Mouse (Mus musculus): ENCODE measurements around the gene Epn2. TPM values are rescaled to one million over a fixed set of nuclear protein-coding genes. Genes with fewer than 3 reads are reported as not detected.

Epn2 gene
- total RNA-seq, 2 experiments from 2014 or later, result 13.9 to 20.4 TPM

DNA sequence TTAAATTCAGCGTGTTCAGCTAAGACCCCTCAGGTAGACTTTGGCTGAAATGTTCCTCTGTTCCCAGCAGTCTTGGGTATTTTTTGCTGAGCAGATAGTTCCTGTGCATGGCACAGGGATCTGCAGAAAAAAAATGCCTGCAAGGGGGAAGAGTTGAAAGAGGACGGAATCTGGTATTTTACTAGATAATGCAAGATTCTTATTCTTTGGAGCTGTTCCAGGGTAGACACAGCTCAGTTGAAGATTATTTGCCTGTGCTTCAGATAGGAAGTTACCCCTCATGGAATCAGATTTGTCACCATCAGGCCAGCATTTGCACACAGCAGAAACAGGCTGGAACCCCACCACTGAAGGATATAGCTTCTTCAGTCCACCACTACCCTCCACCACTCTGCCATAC lies 84.0 kb downstream of the Epn2 start:
- intact Hi-C loops (cut with DNase I), result no loop called here
- no peak for DNase-seq

DNA sequence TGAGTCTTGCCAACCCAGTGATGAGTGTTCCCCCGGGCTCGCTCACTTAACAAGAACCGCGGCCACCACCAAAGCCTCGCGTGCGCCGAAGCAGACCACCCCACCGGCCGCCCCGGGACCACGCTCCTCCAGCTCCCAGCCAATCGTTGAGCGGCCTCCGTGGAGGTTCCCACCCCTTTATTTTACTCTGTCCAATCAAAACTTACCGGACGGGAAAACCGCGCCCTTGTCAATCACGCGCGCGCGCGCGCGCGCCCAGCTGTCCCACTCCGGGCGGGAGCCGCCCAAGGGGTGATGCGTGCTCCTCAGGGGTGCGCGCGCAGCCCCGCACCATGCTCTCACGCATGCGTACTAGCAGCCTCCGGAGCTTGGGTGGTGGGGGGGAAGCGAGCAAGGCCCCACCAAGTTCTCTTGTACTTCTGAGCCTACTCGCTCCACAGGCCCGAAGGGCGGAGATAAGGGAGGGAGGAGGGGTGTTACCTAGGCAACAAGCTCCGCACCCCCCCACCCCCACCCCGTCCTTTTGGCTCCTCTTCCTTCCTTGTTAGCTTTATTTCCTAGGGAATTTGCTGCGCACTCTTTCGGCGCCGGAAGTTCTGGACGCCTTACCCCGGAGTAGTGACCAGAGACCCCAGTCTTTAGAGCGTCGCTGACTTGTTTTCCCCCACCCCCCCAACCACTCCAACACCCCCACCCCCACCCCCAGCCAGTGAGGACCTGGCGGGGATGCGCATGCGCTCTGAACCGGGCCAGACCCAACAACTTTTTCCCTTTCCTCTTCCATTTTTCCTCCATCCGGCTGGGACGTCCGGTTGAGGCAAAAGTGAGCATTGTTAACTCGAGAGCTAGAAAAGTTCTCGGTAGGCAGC lies 85.1 kb downstream of the Epn2 start, which contains the start of gene Mapk7:
Mapk7 (minus strand) TSS at position 278 of the 869 bp plus-strand sequence.
- peak; percentile 95 to 96 for DNase-seq
- intact Hi-C loops (cut with DNase I), result no loop called here

DNA sequence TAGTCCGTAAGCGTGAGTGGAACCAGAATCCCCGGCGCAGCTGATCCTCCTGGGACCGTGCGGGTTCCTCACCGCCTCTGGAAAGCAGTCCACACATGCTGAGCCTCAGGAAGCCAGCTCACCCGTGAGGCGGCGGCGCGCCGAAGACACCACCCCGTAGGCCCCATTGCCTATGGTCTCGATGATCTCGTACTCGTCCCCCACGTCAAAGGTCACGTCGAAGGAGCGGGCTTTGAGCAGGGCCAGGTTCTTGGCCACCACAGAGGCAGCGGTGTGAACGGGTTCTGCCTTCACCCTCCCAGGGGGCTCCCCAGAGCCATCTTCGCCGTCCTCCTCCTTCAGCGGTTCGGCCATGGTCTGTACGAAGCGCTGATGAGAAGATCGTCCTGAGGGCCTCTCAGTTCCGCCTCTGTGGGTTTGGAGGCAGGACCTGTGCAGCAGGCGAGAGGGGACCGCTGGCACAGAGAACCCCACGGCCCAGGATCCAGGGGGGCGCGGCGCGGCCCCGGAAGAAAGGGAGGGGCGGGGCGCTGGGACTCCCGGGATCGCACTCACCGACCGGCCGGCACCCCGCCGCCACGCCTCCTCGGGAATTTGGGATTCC lies 85.9 kb downstream of the Epn2 start:
- intact Hi-C loops (cut with DNase I), result no loop called here

DNA sequence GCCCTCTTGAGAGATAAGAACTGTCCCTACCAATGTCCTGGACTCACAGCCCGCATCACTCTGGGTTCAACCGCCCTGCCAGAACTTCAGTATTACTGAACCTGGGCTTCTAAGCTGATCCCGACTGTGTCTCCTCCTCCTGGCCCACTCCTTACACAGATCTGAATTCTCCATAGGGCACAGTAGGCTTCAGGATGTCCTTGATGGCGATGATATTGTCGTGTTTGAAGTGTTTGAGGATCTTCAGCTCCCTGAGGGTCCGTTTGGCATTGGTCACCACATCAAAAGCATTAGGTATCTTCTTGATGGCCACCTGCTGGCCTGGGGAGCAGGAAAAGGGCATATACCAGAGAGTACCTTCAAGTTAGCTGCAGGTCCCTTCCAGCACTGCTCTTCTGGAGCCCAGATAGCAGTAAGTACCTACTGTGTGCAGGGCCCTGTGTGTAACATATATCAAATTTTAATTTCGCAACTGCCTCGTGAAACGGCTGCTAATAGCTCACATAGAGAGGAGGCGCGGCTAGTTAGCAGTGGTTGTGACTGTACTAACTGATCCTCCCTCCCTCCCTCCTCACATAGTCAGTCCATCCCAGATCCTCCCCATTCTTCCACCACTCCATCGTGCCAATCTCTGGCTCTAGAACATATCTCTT lies 86.6 kb downstream of the Epn2 start:
- DNase-seq, result no peak
- intact Hi-C loops (cut with DNase I), result no loop called here

More for the DNA sequence above, 85.9 kb downstream of the Epn2 start:
- DNase-seq, result no peak

DNA sequence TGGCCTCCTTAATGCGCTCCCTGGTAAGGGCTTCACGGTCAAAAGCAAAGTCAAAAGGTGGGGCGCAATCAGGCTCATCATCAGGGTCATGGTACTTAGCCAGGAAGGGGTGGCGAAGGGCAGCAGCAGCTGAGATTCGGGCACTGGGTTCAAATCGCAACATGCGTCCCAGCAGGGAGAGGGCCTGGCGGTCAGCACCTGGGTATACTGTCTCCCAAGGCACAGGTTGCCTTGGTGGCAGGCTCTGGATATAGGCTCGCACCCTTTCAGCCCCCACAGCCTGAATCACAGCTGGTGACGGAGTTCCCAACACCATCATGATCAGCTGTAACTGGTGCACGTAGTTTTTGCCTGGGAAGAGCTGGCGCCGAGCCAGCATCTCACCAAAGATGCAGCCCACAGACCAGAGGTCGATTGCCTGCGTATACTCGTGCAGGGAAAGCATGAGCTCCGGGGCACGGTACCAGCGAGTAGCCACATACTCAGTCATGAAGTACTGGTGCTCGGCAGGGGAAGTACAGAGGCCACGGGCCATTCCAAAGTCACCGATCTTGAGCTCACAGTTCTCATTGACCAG lies 88.5 kb downstream of the Epn2 start:
- intact Hi-C loops (cut with DNase I), result no loop called here
- no peak for DNase-seq

DNA sequence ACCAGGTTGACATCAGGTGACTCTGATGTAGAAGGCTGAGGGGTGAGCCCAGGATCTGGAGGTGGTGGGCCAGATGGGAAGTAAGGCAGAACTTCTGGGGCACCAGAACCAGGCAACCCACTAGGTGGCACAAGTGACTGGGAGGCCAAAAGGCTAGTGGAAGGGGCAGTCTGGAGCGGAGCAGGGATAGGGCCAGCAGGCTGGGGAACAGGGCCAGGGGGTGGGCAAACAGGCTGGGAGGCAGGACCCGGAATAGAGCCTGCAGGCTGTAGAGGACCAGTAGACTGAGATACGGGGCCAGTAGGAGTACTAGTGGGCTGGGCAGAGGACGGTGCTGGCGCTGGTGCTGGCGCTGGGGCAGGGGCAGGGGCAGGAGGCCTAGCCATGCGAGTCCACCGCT lies 89.6 kb downstream of the Epn2 start:
- DNase-seq, result no peak
- intact Hi-C loops (cut with DNase I), result loop anchor here (5.0 kb wide), 1 partner anchor 53 kb away; no protein-coding TSS in a partner anchor

DNA sequence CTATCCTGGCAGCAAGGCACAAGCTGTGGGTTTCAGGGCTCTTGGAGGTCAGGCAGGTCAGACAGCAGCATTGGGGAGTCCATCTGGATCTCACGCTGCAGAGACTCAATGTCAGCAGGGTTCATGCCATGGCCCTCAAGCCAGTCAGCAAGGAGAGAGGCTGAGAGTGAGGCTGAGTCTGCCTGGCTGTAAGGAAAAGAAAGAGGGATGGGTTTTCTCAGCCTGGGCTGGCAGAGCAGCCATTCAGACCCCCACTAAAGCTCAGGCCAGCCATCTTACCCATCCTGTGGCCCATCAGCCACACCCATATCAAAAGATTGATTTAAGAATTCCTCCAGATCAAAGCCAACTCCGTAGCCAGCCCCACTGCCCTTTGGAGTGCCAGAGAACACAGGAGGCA lies 90.4 kb downstream of the Epn2 start:
- DNase-seq, result no peak
- intact Hi-C loops (cut with DNase I), result loop anchor here (5.0 kb wide), 1 partner anchor 52 kb away; no protein-coding TSS in a partner anchor

DNA sequence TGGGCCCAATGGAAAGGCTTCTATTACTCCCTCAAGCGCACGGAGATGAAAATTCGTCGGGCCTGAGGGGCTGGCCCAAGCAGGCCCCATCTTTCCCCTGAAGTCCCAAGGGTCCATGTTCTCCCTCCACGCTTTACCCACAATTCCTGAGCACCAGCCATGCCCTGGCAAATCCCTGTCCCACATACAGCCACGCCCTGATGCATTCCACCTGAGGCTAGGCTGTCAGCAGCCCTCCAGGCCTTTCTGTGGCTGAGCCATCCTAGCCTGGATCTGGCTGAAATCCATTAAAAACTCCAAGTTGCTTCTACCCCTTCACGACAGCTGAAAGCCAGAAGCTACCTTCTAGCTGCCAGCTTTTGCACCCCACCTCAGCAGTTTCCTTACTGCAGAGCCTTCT lies 91.6 kb downstream of the Epn2 start:
- intact Hi-C loops (cut with DNase I), result loop anchor here (5.0 kb wide), 1 partner anchor 51 kb away; no protein-coding TSS in a partner anchor

DNA sequence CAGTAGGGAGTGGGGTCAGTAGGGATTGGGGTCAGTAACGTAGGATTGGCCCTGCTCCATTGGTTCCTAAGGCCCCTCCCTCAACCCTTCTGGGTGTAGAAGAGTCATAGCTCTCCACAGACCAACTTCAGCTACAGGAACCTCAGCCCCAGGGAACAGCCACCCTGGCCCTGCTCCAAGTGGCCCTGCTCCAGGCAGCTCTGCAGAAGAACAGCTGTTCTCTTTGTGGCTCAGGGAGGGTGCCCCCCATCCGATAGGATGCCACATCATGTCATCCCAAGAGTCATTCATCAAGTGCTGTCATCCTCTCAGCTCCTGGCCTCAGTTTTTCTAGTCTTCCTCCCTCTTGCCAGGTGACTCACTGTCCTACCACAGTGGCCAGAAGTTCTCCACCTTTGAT lies 92.1 kb downstream of the Epn2 start:
- peak in 1 of 2 experiments; percentile 48 for DNase-seq

More for the DNA sequence above, 91.6 kb downstream of the Epn2 start:
- no peak for DNase-seq

DNA sequence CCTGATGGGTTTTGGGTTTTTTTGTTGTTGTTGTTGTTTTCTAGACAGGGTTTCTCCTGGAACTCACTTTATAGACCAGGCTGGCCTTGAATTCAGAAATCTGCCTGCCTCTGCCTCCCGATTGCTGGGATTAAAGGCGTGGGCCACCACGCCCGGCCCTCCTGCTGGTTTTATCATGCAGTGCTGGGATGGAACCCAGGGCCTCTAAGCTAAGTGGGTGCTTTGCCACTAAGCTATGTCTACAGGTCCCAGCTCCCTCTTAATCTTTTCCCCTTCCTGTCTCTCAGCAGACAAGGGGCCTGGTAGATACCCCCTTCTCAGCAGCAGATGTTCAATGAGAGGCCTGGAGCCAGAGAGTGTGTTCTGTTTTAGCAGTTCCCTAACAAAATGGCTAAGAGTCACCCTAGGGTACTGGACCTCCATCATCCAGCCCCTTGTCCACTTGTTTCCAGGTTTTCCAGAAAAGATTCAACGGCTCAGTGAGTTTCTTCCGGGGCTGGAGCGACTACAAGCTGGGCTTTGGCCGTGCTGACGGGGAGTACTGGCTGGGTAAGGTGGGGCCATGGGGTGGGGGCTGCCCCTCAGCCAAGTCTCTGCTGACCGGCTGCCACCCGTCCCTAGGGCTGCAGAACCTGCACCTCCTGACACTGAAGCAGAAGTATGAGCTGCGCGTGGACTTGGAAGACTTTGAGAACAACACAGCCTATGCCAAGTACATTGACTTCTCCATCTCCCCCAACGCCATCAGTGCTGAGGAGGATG lies 92.8 kb downstream of the Epn2 start:
- intact Hi-C loops (cut with DNase I), result loop anchor here (5.0 kb wide), 1 partner anchor 49 kb away; no protein-coding TSS in a partner anchor
- no peak for DNase-seq

More for the DNA sequence above, 92.1 kb downstream of the Epn2 start:
- intact Hi-C loops (cut with DNase I), result loop anchor here (5.0 kb wide), 1 partner anchor 50 kb away; no protein-coding TSS in a partner anchor

DNA sequence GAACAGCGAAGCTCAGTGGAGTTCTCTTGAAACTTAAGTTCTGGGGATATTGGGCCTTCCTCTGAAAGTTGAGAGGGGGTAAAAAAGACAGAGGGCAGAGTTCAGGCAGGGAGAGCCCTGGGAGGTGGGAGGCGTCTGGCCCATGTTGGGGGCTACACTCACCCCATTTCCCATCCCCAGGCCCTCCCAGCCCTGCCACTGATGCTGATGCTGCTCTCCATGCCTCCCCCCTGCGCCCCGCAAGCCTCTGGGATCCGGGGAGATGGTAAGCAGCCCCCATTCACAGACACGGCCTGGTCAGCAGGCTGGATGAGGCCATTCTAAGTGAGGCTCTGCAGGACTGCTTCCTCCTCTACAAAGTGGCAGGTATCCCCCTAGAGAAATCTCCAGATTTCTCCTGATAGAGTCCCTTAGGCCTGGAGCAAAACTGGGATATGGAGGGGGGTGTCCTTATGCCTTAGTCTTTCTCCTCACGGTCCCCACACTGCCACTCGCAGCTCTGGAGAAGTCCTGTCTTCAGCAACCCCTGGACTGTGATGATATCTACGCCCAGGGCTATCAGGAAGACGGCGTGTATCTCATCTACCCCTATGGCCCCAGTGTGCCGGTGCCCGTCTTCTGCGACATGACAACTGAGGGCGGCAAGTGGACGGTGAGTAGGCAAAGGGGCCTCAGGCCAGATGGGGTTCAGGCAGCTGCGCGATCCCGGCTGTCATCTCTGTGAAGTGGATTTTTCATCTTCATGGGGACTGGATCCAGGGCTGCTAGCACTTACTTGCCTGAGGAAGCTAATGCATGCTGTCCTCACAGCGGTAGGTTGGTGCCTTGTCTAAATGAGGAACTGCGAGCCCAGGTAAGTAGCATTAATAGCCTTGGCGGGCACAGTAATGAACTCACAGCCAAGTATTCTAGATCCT lies 93.7 kb downstream of the Epn2 start:
- DNase-seq, result no peak
- intact Hi-C loops (cut with DNase I), result loop anchor here (5.0 kb wide), 1 partner anchor 48 kb away; no protein-coding TSS in a partner anchor

DNA sequence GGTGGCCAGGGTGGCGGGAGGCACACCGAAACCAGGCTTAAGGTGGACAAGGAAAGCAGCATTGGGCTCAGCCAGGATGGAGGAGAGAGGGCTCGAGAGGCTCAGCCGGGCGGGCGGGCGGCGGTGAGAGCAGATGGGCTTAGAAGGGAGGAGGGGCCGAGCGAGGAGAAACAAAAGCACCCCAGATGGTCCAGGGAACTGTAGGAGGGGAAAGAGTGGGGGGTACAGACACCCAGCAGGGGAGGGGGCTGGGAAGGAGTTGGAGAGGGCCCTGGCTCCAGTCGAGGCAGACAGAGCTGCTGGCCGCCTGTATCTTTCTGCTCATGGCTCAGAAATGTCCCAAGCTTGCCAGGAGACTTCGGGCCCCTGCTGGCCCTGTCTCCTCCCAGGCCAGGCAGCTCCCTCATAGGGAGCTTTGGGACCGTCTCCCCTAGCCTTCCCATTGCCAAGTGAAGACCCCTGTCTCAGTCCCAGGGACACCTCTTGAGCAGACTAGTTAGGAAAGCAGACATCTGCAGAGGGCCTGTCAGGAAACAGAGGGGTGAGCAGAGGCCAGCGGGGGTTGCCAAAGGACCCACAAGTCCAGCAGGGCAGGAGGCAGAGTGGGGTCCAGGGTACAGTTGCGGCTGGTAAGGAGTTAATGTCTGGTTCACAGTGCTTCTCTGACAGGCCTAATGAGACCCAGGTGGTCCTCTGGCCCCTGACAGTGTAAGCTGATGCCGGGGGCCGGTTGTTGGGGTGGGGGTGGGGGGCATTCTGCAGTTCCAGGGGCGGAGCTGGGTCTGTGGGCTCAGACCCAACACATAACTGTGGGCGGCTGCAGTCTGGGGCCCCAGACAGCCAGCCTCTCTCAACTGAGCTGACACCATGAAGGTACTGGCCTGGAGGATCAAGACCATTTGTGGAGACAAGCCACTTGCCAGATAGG lies 94.6 kb downstream of the Epn2 start, which contains the start of gene Mfap4:
Mfap4 (plus strand) TSS at position 819 of the 928 bp plus-strand sequence.
- DNase-seq, result peak in 1 of 2 experiments; percentile 31
- intact Hi-C loops (cut with DNase I), result loop anchor here (5.0 kb wide), 1 partner anchor 48 kb away; no protein-coding TSS in a partner anchor

DNA sequence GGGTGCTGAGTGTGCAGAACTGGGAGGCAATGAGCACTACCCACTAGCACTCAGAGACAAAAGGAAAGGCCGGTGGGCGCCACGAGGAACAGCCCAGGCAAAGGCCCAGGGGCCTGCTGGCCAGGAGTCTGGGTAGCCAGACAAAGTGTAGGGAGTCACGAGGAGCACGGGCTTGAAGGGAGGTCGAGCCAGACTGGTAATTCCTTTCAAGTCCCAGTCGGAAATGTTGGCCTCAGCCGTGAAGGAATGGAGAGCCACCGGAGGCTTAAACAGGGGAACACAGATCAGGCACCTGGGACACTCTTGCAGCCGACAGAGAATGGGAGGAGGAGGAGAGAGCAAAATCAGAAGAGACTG lies 95.3 kb downstream of the Epn2 start:
- intact Hi-C loops (cut with DNase I), result no loop called here
- no peak for DNase-seq

DNA sequence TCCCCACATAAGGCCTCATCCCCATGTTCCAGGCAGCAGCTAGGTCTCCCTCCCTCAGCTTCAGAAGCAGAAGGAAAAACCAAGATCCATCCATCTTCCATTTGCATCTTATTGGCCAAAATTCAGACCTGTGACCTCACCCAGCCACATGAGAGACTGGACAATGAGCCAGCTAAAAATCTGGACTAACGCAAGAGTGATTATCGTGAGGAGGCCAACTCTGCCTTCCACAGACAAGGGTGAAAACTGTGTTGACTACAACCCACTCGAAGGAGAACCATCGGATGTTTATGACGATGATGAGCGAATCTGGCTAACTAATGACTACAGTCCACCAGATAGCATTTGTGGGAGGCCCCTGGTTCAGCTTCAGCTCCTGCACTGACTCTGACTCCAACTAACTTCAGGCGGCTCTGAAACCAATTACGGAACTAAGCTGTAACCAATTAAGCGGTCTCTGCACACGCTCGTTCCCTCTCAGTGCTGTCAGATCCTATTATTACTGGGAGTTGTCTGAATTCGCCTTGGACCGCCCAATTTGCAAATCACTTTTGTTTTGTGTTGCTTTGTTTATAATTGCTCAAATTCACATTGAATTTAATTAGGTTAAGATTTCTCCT lies 96.2 kb downstream of the Epn2 start:
- no peak for DNase-seq
- intact Hi-C loops (cut with DNase I), result no loop called here

DNA sequence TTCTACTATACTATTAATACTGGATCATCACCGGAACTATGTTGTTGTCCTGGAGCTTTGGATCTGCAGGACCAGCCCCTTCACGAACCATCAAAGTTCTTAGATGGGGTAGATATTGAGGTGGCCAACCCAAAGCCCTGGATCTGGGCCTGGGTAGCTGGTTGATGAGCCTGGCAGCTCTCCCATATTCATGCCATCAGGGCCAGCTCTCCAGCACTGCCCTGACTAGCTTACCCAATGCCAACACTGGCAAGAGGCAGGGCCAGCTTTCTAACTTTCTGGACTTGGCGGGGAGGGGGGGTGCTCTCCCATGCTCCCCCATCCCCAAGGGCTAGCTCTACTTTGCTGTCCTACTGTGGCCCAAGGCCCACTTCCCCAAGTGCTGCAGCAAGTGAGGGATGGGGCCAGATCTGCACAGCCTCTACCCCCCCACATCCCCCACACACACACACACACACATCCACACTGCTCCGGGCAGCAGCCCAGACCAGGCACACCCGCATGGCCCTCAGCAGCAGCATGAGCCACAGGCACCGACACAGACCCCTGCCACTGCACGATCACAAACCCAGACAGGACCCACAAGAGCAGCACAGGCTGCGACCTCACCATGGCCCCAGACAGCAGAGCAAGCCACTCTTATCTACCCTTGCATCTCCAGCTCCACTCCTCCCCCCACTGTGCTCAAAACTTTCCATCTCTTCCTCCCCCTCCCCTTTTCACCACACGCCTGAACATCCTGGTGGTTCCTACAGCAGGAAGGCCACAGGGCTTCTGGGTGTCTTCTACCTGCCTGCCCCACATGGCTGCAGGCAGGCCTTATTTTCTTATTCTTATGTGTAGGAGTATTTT lies 98.0 kb downstream of the Epn2 start:
- DNase-seq, result no peak
- intact Hi-C loops (cut with DNase I), result no loop called here

DNA sequence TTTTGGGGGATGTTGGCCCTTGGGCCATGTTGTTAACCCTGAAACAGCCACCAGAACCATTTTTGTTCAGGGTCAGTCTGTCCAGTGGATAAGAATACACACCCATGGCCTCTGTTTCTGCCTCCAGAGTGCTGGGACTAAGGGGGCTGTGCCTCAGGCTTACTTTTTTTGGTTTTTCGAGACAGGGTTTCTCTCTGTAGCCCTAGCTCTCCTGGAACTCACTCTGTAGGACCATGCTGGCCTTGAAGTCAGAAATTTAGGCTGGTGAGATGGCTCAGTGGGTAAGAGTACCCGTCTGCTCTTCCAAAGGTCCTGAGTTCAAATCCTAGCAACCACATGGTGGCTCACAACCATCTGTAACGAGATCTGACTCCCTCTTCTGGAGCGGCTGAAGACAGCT lies 100.7 kb downstream of the Epn2 start:
- intact Hi-C loops (cut with DNase I), result no loop called here
- no peak for DNase-seq

Measured in gastrocnemius, postnatal 36 days (tissue).